Mouse (Mus musculus) stomach, postnatal 0 days (tissue): ENCODE measurements at regions not wholly inside any gene's neighbourhood (a gene's known extent, or its start where the extent isn't known, plus 50 kb on each side); places are given as distances from the start of the nearest gene placed in this dataset.

ENCODE experiments used
- CTCF ChIP-seq: IDR thresholded peaks from 2 replicates; pipeline ENCODE4 v1.5.1; 2016; ENCODE audit warnings: antibody characterized with exemption, low read depth, mild to moderate bottlenecking, moderate library complexity
- EP300 ChIP-seq: optimal IDR thresholded peaks from 2 replicates; pipeline ENCODE3; 2016; ENCODE audit warnings: antibody characterized with exemption

DNA sequence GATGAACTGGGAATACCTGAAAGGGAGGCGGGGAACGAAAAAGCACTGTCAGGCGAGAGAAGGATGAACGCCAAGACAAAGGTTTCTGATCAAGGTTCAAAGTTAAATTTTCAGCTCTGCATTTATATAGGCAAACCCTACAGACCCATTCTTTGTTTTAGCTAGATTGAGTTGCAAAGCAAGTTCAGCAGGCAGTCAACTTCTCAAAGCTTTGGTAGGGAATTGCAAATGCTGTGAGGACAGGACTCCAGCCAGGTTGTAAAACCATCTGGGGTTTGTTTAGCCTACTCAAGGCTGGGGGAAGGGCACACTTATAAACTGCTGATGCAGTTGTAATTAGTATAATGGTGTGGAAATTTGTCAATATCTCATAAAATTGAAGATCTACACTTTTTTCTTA is 87.9 kb downstream of the Gm10358 start:
- TF ChIP-seq CTCF (no peak), EP300 (no peak)
